In genomic region chrX:7789542-7790136, GRCm38 (mm10) we compare ENCODE assay signal across 7 mouse cellular contexts. TPM values are rescaled to one million over a fixed set of nuclear protein-coding genes. Genes with fewer than 3 reads are reported as not detected.
DNase-seq lines count a peak whose midpoint lies in the region; ATAC-seq lines count a peak whose summit lies in the region.

Gripap1 (plus strand) TSS chrX:7789765.

- peak within 1 kb of the TSS; percentile 48 for H3K9ac ChIP-seq in intestine, embryonic 14.5 days (ENCODE audit: low read length)

- H3K4me1 ChIP-seq in intestine, embryonic 14.5 days (replicated peaks; ENCODE audit: control insufficient read depth, insufficient read depth, low read length), result peaks cover 6% of the 10 kb centered on the region; the same call in 1 of the 2 replicates

- peak within 1 kb of the TSS; percentile 47; the same call in 1 of the 2 replicates for H3K27ac ChIP-seq in intestine, embryonic 14.5 days (ENCODE audit: low read depth)

- intact Hi-C loops in left cerebral cortex, postnatal 14 days (cut with DNase I), result no loop called here

- H3K9me3 ChIP-seq in intestine, embryonic 14.5 days (ENCODE audit: control insufficient read depth, low read length), result no peaks in the 10 kb centered on the region

- no peaks in the 10 kb centered on the region for H3K36me3 ChIP-seq in intestine, embryonic 14.5 days (ENCODE audit: control insufficient read depth, insufficient read depth, low read length)

- H3K27me3 ChIP-seq in intestine, embryonic 14.5 days (replicated peaks; ENCODE audit: control insufficient read depth, insufficient read depth, low read length), result no peaks in the 10 kb centered on the region

- DNase-seq in adrenal gland, adult 2 months, result peak; percentile 84
- DNase-seq in embryo, embryonic 11 days, result peak; percentile 89
- peak; percentile 64 for DNase-seq in gastrocnemius, postnatal 25 days
- peak; percentile 65 for DNase-seq in intestine, embryonic 14.5 days (ENCODE audit: low spot score)
- DNase-seq in left cerebral cortex, postnatal 14 days (ENCODE audit: low spot score in 2 of 2), result peak; percentile 67 to 76
- DNase-seq in mesoderm, embryonic 11.5 days (ENCODE audit: low read depth, low spot score), result peak; percentile 86
- peak; percentile 82 for DNase-seq in skeletal muscle tissue, adult 2 months (ENCODE audit: low read depth, low spot score)

- ATAC-seq in intestine, embryonic 14.5 days (replicated peaks; ENCODE audit: low FRiP score, low TSS enrichment, low read depth), result peak; percentile 81

- H3K4me2 ChIP-seq in intestine, embryonic 14.5 days (ENCODE audit: low read length), result peak within 1 kb of the TSS; percentile 61

- peak within 1 kb of the TSS; percentile 54 for H3K4me3 ChIP-seq in intestine, embryonic 14.5 days (ENCODE audit: low read depth, low read length)

- 10% methylated on average over 24 of the region's 24 CpGs for WGBS in intestine, embryonic 14.5 days

RNA-seq across cellular contexts. Expression of gene Gripap1, which starts in this region (rescaled TPM):
- 10 to 100 TPM; 44.7 to 47.8 TPM for total RNA-seq in adrenal gland, adult 2 months (2021)
- polyA plus RNA-seq in adrenal gland, adult 2 months (2012; rRNA removed), result 18.3 and 19.5 TPM in 2 replicates
- total RNA-seq in gastrocnemius, postnatal 25 days (2021), result 10 to 100 TPM; 17.5 to 21.2 TPM
- 31.3 and 35.8 TPM in 2 replicates for polyA plus RNA-seq in intestine, embryonic 14.5 days (2014; fragmentation: Nextera tagmentation; extraction: Ambion mirVana)
- total RNA-seq in left cerebral cortex, postnatal 14 days (2021), result 10 to 100 TPM; 83.3 to 92.9 TPM

Comparison
In these comparisons a context has a peak if more than half of its experiments do, and no peak if none do; other contexts are left out.
1. Peak in every context shown above with its lines: DNase-seq, ATAC-seq, H3K4me3 ChIP-seq and H3K27ac ChIP-seq.